Mouse (Mus musculus): ENCODE results near the gene Erbb2.

Gene Erbb2

GRCm38 (mm10) chr11:98459071-98459741 lies 46.9 kb downstream of the Erbb2 start:
- peak; percentile 86 for DNase-seq

DNA sequence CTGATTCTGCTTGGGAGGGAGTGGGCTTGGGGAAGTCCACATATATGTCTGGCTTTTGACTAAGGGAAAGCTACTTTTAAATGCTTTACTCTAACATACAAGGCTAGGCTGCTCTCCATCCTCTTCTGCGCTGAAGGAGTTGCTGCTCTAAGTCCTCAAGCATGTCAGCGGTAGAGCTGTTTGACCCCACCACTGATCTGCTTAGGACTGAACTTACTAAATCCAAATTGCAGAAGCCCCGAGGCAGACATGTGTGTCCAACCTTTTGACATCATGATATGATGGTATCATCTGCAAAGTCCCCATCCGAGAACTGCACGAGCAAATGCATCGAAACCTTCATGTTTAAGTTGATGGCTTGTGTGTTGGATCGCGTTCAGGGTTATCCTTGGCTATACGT lies 47.6 kb downstream of the Erbb2 start:
- no peak for DNase-seq

DNA sequence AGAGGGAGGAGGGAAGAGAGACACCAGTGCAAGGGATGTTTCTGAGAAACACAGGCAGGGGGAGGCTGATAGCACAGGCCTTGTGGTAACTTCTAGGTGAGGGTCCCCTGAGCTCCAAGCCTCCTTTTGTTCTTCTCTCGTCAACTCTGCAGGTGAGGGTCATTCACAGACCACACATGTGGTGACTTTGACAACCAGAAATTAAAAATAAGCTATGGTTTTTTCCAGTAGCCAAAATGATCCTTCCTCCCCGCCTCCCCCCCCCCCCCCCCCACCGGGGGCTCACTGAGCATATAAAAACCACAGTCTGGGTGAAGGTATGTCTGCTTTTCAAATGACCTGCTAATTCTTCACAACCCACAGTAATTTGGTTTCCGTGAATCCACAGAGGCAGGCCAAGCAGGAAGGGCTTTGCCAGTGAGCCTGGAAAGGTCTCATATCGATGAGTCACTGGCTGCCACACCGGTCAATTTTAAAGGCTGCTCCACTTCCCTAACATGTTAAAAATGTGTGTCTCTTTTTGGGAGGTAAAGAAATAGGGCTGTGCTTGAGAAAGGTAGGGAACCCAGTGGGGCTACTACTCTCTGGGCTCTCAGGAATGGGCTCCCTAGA lies 48.9 kb downstream of the Erbb2 start:
- DNase-seq = peak; percentile 54

GRCm38 (mm10) chr11:98462255-98462654 lies 50.0 kb downstream of the Erbb2 start:
- no peak for DNase-seq

- DNase-seq = peak; percentile 73
These were observed 51.6 kb downstream of the Erbb2 start for GRCm38 (mm10) chr11:98463911-98464310.

DNA sequence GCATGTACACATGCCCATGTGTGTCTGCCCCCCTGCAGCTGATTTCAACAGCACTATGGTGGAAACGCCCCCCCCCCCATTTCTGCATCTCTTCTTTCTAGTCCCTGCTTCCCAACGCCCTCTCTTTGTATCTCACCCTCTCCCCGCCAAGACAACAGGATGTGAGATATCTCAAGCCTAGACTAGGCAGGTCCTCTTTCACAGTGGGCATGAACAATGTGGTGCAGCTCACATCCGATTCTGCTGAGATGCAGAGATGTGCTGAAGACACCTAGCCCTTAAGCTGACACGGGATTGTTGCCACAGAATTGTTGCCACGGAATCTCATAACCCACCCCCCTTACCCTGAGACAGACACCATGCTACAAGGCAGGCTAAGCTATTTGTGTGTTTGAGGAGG lies 52.2 kb downstream of the Erbb2 start:
- peak; percentile 54 for DNase-seq

GRCm38 (mm10) chr11:98469761-98470714 lies 57.8 kb downstream of the Erbb2 start:
- peak; percentile 62 for DNase-seq

DNA sequence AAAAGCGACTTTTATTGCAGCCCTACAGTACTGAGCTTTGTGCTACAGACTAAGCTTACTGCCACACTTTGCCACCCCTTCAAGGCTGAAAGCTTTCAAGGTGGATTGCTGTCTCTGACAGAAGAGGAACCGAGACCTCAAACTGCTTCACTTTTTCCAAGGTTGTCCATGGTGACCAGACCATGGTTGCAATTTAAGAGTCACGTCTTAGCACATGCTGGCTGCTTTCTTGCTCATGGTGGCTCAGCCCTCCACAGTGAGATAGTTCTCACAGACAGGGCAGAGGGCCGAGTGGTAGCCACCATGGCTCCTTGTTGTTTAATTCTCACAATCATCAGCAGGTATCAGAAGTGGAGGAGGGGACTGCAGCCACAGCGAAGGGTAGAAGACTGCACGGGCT lies 58.5 kb downstream of the Erbb2 start:
- DNase-seq = no peak

DNA sequence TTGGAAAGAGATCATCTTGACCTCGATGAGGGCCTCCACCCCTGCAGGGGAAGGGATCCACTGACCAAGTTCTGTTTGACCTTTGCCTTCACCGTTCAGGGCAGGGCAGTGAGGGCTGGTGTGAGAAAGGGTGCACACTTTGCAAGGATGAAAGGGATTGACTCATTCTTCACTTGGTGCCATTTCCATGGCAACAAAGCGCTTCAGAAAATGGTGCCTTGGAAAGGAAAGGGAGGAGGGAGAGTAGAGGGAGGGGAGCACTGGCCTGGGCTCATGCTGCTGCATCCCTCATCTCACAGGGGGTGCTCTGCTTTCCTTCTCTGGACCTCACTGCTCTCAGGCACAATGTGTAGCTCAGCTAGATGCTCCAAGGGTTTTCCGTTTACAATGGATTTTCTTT lies 60.4 kb downstream of the Erbb2 start:
- DNase-seq = no peak

DNA sequence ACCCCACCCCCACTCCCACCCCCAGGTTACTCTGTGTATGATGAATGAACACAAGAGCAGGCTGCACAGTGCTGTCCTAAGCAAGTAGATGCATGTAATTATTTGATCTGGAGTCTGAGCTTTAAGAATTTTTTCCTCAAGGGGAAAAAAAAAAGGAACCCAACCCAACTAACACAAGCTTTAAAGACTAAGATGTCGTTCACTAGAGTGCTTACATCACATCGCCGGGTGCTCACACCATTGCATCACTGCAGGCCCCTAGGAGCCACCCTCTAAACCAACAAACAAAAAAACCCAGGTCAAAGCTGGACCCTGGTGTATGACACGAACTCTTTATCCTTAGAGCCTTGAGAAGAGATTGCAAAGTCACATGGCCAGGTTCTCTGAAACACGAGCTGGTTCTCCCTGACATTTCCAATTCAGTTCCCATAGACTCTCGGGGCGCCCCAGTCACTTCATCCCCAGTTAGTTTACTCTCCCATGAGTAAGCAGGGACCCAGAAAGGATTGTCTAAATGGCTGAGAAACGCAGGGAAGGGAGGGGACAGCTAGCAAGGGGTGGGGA lies 61.7 kb downstream of the Erbb2 start:
- DNase-seq = no peak

DNA sequence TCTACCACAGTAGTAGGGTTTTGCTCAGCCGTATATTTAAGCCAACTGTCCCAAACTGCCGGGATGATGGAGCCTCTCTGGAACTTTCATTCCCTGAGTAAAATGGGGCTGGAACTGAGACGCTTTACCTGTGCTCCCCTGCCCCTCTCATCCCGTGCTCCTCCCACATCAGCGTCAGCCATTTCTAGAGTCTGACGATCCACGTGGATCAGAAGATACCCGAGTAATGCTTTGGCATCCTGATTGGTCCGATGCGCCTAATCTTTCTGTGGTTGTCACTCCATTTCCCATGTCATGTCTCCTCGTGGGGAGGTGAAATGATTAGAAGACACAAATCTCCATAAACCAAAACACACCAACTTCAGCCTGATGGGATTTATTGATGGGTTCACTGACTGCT lies 62.7 kb downstream of the Erbb2 start:
- DNase-seq = no peak

DNA sequence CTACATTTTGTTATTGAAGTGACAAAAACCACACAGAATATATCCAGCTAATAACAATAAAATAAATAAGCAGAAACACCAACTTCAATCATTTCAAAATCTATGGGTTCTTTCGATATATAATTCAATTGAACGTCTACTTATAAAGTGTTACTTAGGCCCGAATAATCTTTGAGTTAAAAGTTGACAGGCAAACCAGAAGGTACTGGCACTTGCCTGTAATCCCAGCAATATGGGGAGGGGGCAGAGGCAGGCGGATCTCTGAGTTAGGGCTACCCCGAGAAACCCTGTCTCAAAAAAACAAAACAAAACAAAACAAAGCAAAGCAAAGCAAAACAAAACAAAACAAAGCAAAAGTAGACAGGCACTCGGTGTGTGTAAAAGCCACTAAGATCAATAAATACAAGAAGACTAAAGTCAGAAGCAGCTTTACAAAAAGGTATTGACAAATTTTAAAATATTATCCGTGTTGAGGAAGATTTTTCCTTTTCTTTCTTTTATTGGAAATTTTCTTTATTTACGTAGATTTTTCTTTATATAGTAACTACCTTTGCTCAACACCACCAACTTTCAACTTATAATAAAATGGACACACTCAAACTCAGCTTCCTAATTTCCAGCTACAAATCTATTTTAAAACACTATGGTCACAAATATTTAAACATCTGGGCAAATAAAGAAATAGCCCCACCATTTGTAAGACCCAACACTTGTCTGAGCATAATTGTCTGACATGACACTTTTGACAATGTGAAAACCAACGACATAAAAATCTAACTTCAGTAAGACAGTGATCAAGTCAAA lies 63.6 kb downstream of the Erbb2 start:
- no peak for DNase-seq

DNA sequence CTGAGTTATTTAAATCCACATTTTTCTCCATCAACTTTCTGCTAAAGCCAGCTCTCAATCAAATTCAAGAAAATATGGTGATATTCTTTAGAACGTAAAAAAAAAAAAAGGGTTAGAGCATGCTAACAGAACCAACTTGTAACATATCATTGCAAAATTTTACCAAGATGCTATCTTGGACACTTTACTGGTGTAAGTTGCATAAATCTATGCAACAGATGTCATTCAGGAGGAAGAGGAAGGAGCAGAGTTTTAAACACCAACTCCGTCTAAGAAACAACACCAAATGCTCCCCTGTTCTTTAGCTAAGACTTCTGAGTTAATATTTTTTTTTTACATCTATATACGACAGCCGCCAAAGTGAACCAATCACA lies 64.2 kb downstream of the Erbb2 start:
- DNase-seq = no peak

DNA sequence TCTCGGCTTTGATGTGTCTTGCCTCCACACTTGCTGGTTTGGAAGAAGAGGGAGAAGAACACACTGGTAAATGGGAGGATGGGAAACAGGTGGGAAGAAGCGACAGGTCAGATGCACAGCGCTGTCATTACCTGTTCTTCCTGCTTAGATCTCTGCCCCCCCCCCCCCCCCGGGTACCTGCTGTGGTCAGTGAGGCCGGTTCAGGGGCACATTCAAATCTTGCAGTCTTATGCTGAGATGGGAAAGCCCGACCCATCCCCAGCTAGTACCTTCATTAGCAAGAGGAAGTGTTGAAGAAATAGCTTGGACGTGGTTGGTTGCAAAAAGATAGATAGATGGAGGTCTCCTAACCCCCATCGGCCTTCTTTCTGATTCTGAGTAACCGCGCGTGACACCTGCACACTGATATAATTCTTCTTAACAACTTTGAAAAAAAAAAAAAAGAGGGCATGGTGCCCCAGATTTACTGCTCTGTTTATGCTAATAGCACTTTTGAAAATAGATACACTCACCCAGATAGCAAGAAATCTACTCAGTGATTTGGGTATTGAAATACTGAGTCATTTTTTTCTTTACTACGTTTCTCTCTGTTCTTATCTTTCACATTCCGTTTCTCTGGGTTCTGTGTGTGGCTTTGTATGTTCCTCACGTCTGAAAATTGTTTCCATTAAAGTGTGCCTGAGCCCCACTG lies 64.9 kb downstream of the Erbb2 start:
- no peak for DNase-seq

DNA sequence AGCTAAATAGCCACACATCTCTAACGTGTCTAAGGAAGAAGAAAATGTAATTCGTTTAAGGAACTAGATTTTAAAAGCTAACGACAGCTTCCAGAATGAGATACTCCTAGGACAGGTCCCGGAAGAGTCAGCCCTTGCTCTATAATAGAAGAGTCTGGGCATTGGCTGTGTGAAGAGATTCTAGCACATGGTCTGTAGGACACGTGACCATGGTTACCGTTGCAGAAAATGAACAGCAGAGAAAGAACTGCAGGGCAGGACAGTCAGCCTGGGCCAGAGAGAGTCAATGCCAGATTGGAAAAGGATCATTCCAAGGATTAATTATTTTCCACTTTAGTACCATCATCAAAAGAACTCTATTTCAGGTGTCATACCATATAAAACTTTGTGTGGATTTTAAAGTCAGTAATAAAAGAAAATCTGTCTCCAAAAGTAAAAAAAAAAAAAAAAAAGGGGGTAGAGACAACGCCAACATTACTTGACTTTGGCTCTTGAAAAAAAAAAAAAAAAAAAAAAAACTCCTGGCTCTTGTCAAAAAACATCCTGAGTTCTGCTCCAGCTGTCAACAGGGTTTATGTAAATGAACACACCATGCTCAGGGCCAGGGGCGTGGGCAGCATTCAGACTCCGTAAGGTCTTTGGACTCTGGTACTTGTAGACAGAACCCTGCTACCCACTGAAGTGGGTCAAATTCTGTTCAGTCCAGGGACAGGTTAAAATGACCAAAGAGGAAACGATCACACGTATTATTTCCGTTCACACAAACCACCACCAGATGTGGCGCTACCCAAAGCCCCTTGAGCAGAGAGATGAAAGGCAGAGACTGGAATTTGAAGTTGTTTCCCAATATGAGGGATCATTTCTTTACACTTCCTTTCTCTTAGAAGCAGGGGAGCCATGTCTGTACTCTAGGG lies 67.0 kb downstream of the Erbb2 start:
- DNase-seq = peak; percentile 51

DNA sequence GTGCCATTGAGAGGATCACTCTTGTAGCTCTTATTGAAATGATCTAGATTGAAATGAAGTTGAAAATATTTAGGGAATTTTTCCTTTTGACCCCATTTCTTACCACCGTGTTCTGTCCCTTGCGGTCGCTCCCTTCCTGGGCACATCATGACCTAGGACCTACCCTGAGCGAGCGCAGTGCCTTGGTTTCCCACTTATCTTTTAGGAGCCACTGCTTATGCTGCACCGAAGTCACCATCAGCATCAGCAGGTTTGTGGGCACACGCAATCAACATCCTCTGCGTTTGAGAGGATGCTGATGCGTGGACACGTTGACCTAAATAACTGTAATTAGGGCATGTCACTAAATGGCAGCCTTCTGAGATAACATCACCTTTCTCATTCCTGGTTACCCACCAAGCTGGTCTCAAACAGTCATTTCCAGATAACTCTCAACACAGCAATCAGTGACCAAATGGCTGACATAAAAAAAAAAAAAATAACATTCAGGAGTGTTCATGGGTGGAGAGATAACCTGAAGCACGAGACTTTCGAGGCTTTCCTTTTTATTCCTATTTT lies 67.7 kb downstream of the Erbb2 start:
- DNase-seq = no peak

- DNase-seq = no peak
These were observed 69.0 kb downstream of the Erbb2 start for GRCm38 (mm10) chr11:98481231-98481630.

GRCm38 (mm10) chr11:98482067-98482466 lies 69.8 kb downstream of the Erbb2 start:
- no peak for DNase-seq

DNA sequence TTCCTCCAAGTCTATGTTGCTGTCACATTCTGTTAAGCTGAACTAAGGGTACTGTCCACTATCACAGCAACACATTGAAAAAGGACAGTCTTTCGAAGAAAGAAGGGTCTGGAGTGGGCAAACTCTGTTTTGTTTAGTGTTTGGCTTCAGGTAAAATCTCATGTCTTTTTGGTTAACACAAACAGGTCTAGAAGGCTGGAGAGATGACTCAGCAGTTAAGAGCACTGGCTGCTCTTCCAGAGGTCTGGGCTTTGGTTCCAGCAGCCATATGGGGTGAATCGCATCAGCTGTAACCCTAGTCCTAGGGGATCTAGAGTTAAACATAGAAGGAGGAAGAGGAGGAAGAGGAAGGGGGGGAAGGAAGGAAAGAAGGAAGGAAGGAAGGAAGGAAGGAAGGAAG lies 73.5 kb downstream of the Erbb2 start:
- no peak for DNase-seq

Data from thymus, postnatal 25 days (tissue).